Mouse (Mus musculus) stomach, postnatal 0 days (tissue): ENCODE data around the gene Nol12. TPM values are rescaled to one million over a fixed set of nuclear protein-coding genes. Genes with fewer than 3 reads are reported as not detected.
A peak's percentile ranks its signal among the peaks of the same experiment; 100 is the strongest.

Experiments
- ATAC-seq: fragments of 200-750 bp; cut with Nextera tagmentation; 2 replicates; pipeline ENCODE4 v1.8.0; 2017; ENCODE audit not compliant: low FRiP score, low TSS enrichment
- DNase-seq: peaks from one replicate; pipeline ENCODE4 v3.0.0-alpha.2; 2016; ENCODE audit warnings: low spot score
- H3K27ac ChIP-seq: fragments of 300-500 bp; sonication (generic); replicated peaks from 2 replicates; pipeline ENCODE4 v1.5.1; 2014; ENCODE audit warnings: mild to moderate bottlenecking, control low read depth
- H3K27me3 ChIP-seq: fragments of 300-500 bp; sonication (generic); 2 replicates; pipeline ENCODE4 v1.6.1; 2014; ENCODE audit warnings: low read length; ENCODE audit not compliant: control insufficient read depth, insufficient read depth
- H3K36me3 ChIP-seq: fragments of 300-500 bp; sonication (generic); 2 replicates; pipeline ENCODE4 v1.6.1; 2014; ENCODE audit warnings: low read length, mixed read lengths; ENCODE audit not compliant: control insufficient read depth, insufficient read depth
- H3K4me1 ChIP-seq: fragments of 300-500 bp; sonication (generic); replicated peaks from 2 replicates; pipeline ENCODE4 v1.6.1; 2014; ENCODE audit warnings: antibody characterized with exemption; ENCODE audit not compliant: control insufficient read depth, insufficient read depth
- H3K4me2 ChIP-seq: fragments of 300-500 bp; sonication (generic); replicated peaks from 2 replicates; pipeline ENCODE4 v1.6.1; 2014; ENCODE audit warnings: low read depth, mild to moderate bottlenecking, control low read depth, moderate library complexity
- H3K4me3 ChIP-seq: fragments of 300-500 bp; sonication (generic); 2 replicates; pipeline ENCODE4 v1.5.1; 2014; ENCODE audit warnings: low read depth, low read length, control low read depth
- H3K9ac ChIP-seq: fragments of 300-500 bp; sonication (generic); 2 replicates; pipeline ENCODE4 v1.6.1; 2014; ENCODE audit warnings: mild to moderate bottlenecking, low read length, control low read depth, mixed read lengths
- H3K9me3 ChIP-seq: fragments of 300-500 bp; sonication (generic); 2 replicates; pipeline ENCODE4 v1.6.1; 2016; ENCODE audit warnings: low read length; ENCODE audit not compliant: control insufficient read depth
- CTCF ChIP-seq: IDR thresholded peaks from 2 replicates; pipeline ENCODE4 v1.5.1; 2016; ENCODE audit warnings: antibody characterized with exemption, low read depth, mild to moderate bottlenecking, moderate library complexity
- EP300 ChIP-seq: optimal IDR thresholded peaks from 2 replicates; pipeline ENCODE3; 2016; ENCODE audit warnings: antibody characterized with exemption
- WGBS: fragments of 180-500 bp; shearing (Covaris S2); extraction: QIAGEN DNeasy Blood & Tissue Kit; methylation state at CpG from one replicate; pipeline ENCODE4 v1.1.7; 2014; 5-methylcytosine and 5-hydroxymethylcytosine counted together
- polyA plus RNA-seq: library from polyadenylated mRNA; unstranded; fragments of >200 nt; fragmentation: Nextera tagmentation; extraction: Ambion mirVana; gene quantifications from 2 replicates; pipeline ENCODE4 v1.2.1, GENCODE M21; 2015

Nol12 gene
- polyA plus RNA-seq, 1 experiment from 2014 or later, result 36.4 TPM

DNA sequence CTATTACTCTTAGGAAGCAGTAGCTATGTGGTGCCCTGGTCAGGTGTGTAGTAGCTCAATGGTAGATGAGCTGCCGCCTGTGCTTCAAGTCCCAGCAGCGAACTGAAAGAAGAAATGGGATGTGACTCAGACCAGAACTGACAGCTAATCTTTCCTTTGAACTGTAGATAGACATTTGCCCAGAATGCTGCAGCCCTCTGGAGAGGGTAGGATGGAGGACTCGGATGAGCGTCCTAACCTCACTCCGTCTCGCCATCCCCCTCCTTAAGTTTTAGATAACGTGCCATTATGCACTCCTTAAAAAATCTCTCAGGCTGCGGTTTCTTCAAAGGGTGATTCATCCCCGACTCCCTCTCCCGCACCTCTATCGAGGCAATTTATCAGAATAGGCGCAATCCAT is 14.8 kb upstream of the Nol12 start:
- TF ChIP-seq CTCF (no peak), EP300 (no peak)
- 57% methylated on average over 12 of the region's 12 CpGs for WGBS
- DNase-seq, result no peak

DNA sequence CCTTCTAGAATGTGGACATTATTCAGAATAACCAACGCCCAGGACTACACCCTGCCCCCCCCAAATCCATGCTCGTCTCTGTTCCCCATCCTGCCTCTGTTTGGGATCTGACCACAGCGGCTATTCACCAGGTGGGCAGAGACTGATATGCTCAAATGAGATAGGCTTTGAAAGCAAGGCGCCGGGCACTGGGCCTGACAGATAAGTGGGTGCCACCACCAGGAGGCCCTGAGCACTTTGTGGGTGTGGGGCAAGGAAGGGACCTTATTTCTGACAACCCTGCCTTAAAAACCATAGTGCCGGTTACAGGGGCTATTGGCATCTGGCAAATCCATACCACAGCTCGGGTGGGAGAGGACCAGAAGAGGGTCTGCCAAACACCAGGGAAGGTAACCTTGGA is 12.0 kb upstream of the Nol12 start:
- H3K9me3 ChIP-seq, result no peaks in the 10 kb centered on the region
- 72% methylated on average over 7 of the region's 7 CpGs for WGBS

More for the DNA sequence above, 14.8 kb upstream of the Nol12 start:
- H3K4me3 ChIP-seq, result no peak overlapping the region
- no peak overlapping the region for H3K4me2 ChIP-seq
- no peak overlapping the region for H3K9ac ChIP-seq
- H3K4me1 ChIP-seq, result 0 out of 2 replicates have a peak, but pooled peaks cover 2% of the 10 kb centered on the region
- H3K9me3 ChIP-seq, result no peaks in the 10 kb centered on the region
- H3K27ac ChIP-seq, result no peak overlapping the region
- H3K27me3 ChIP-seq, result no peaks in the 10 kb centered on the region
- ATAC-seq, result no peak
- H3K36me3 ChIP-seq, result no peaks in the 10 kb centered on the region

DNA sequence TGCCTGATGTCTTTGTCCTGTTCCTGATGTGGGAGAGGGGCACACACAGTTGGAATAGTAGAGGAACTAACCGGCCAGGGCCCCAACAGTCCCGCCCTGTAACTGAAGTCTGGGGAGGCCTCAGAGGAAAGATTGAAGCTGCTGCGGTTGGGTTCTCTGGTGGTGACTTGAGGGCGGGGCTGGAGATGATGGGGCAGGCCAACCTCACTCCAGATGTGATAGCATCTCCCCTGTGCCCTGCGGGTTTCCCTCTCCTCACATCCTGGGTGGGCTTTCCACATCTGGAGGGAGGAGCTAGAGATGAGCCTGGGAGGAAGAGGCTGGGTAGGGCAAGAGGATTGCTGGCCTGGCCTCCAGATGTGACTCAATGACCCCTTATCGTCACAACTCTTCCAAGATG is 11.1 kb upstream of the Nol12 start:
- no peak for TF ChIP-seq CTCF
- TF ChIP-seq EP300, result no peak
- ATAC-seq (no peak), DNase-seq (no peak)
- Histone ChIP-seq H3K9ac (no peak overlapping the region), H3K36me3 (no peaks in the 10 kb centered on the region), H3K4me2 (no peak overlapping the region), H3K4me3 (no peak overlapping the region), H3K27me3 (no peaks in the 10 kb centered on the region), H3K9me3 (no peaks in the 10 kb centered on the region), H3K4me1 (peaks cover 5% of the 10 kb centered on the region; the same call in 1 of the 2 replicates), H3K27ac (no peak overlapping the region)
- 63% methylated on average over 6 of the region's 6 CpGs for WGBS

More for the DNA sequence above, 12.0 kb upstream of the Nol12 start:
- no peak for ATAC-seq
- TF ChIP-seq CTCF, result peak; percentile 19; the same call in 1 of the 2 replicates
- TF ChIP-seq EP300, result no peak
- Histone ChIP-seq H3K4me2 (no peak overlapping the region), H3K4me3 (no peak overlapping the region), H3K27ac (no peak overlapping the region), H3K27me3 (no peaks in the 10 kb centered on the region), H3K4me1 (0 out of 2 replicates have a peak, but pooled peaks cover 5% of the 10 kb centered on the region), H3K36me3 (no peaks in the 10 kb centered on the region), H3K9ac (no peak overlapping the region)
- DNase-seq, result no peak

DNA sequence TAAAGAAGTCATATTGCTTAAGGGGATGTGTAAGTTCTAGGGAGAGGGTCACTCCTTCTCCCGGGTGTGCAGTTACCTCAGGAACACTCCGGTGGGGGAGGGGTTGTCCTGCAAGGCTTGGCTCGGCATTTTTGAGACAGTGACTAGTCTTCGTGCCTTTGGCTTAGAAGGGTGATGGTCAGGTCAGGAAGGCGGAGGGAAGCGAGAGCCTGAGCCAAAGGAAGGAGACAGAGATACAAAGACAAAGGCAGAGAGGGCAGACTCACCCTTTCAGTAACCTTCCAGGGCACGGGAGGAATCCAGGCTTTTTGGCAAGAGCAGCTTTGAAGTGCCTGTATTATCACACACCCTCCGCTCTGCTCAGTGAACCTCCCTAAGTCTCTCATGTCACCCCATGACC is 9.6 kb upstream of the Nol12 start:
- no peak for TF ChIP-seq CTCF
- no peak for TF ChIP-seq EP300
- H3K9me3 ChIP-seq, result no peaks in the 10 kb centered on the region
- no peak overlapping the region for H3K9ac ChIP-seq
- no peaks in the 10 kb centered on the region for H3K27me3 ChIP-seq
- DNase-seq (no peak), ATAC-seq (no peak)
- H3K4me3 ChIP-seq, result no peak overlapping the region
- 33% methylated on average over 8 of the region's 8 CpGs for WGBS
- H3K27ac ChIP-seq, result peak overlapping the region; percentile 94
- peaks cover 3% of the 10 kb centered on the region; the same call in 1 of the 2 replicates for H3K36me3 ChIP-seq
- no peak overlapping the region for H3K4me2 ChIP-seq
- H3K4me1 ChIP-seq, result peaks cover 5% of the 10 kb centered on the region; the same call in 1 of the 2 replicates

DNA sequence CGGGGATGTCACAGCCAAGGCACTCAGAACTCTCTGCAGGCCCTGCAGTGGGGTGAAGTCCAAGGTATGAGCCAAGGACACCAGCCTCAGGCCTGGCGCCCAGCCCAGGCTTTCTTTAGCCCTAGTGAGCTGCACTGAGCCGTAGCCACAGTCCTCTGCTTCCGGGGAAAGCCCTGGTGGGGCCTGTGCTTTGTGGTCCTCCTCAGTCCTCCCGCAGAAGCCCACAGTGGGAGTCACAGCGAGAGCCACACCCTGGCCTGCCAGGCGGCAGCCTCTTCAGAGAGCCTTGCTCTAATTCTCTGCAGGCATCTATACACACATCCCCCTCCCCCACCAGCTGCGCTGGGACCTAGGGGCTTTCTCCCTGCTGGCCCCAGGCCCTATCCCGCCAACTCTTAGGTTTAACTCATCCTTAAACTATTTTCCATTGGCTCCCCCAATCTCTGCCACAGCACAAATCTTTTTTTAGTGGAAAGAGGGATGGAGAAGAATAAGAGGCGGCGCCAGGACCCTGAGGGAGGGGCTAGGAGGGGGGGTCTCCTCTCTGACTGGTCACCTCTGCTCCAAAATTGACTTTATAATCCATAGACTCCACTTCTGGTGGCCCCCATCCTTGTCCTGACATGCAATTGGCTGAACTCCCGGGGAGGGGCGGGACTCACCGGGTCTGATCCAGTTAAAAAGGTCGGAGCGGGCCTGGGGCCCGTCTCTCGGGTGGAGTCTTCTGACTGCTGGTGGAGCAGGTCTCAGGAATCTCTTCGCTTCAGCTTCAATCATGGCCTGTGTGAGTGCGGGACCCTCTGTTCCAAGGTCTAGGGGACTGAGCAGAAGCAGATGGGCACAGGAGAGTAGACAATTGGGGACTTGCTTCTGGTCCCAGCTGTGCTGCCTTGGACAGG is 8.5 kb upstream of the Nol12 start, which contains the start of gene Lgals1:
Gene Lgals1, plus strand, starts transcription at position 705 of the 899 bp plus-strand sequence.
- H3K9me3 ChIP-seq, result no peaks in the 10 kb centered on the region
- H3K27ac ChIP-seq, result peak within 1 kb of the TSS; percentile 94
- peaks cover 5% of the 10 kb centered on the region; the same call in 1 of the 2 replicates for H3K4me1 ChIP-seq
- peak within 1 kb of the TSS; percentile 72 for H3K4me2 ChIP-seq
- DNase-seq (peak; percentile 84), ATAC-seq (peak; percentile 77)
- H3K27me3 ChIP-seq, result no peaks in the 10 kb centered on the region
- TF ChIP-seq EP300 (peak; percentile 48), CTCF (no peak)
- peaks cover 7% of the 10 kb centered on the region; the same call in 1 of the 2 replicates for H3K36me3 ChIP-seq
- H3K4me3 ChIP-seq, result peak within 1 kb of the TSS; percentile 56
- peak within 1 kb of the TSS; percentile 70 for H3K9ac ChIP-seq
- 5% methylated on average over 20 of the region's 20 CpGs for whole genome bisulfite sequencing
